Mouse (Mus musculus) E14TG2a.4 (cell line): ENCODE measurements around the gene Olfr961.

Experiments
- CTCF ChIP-seq: conservative IDR thresholded peaks from 2 replicates; pipeline ENCODE4 v1.5.1; 2014; ENCODE audit warnings: low read length
- NANOG ChIP-seq: IDR thresholded peaks from 2 replicates; pipeline ENCODE4 v1.6.1; 2014; ENCODE audit warnings: borderline replicate concordance, low read length, mixed read lengths
- POU5F1 ChIP-seq: IDR thresholded peaks from 2 replicates; pipeline ENCODE4 v1.6.1; 2014; ENCODE audit warnings: low read length, borderline replicate concordance

- TF ChIP-seq CTCF (no peak), POU5F1 (no peak), NANOG (no peak)
These were observed 20.2 kb upstream of the Olfr961 start for GRCm38 (mm10) chr9:39624711-39625110.
